Mouse (Mus musculus) MEL (cell line): ENCODE data around the gene Preb. TPM values are rescaled to one million over a fixed set of nuclear protein-coding genes. Genes with fewer than 3 reads are reported as not detected.

Source experiments
- DNase-seq: peaks from one replicate; pipeline ENCODE4 v3.0.0; 2011; ENCODE audit warnings: low read depth, low spot score
- H3K27ac ChIP-seq: 2 replicates; pipeline ENCODE4 v1.5.1; 2012; ENCODE audit warnings: low read depth, mild to moderate bottlenecking, control low read depth, low read length, moderate library complexity; ENCODE audit not compliant: control insufficient read depth
- H3K27me3 ChIP-seq, 2 experiments: fragments of 150-350 bp in 1 of 2; sonication (generic) in 1 of 2; 2 replicates each; pipeline ENCODE4 v1.6.1; 2012; ENCODE audit warnings: low read length in 2 of 2, mild to moderate bottlenecking in 2 of 2, improper control_type of control experiment in 1 of 2, moderate library complexity in 1 of 2; ENCODE audit not compliant: insufficient read depth in 2 of 2, control insufficient read depth in 1 of 2
- H3K36me3 ChIP-seq, 2 experiments: 2 replicates each; pipeline ENCODE4 v1.6.1; 2012 to 2014; ENCODE audit warnings: low read length in 2 of 2, improper control_type of control experiment in 1 of 2, inconsistent platforms in 1 of 2, mild to moderate bottlenecking in 1 of 2; ENCODE audit not compliant: insufficient read depth in 2 of 2, control insufficient read depth in 1 of 2
- H3K4me1 ChIP-seq, 2 experiments: fragments of 150-350 bp in 1 of 2; sonication (generic) in 1 of 2; 2 replicates each; pipeline ENCODE4 v1.6.1; 2012; ENCODE audit warnings: low read length in 2 of 2, improper control_type of control experiment in 1 of 2, mild to moderate bottlenecking in 1 of 2; ENCODE audit not compliant: insufficient read depth in 2 of 2, control insufficient read depth in 1 of 2
- H3K4me3 ChIP-seq, 2 experiments: fragments of 150-350 bp in 1 of 2; sonication (generic) in 1 of 2; 2 replicates each; pipeline ENCODE4 v1.5.1; 2012; ENCODE audit warnings: low read depth in 2 of 2, low read length in 2 of 2, mild to moderate bottlenecking in 2 of 2, moderate library complexity in 2 of 2, control low read depth in 1 of 2, improper control_type of control experiment in 1 of 2; ENCODE audit not compliant: control insufficient read depth in 1 of 2, insufficient read depth in 1 of 2
- H3K79me2 ChIP-seq: 2 replicates; pipeline ENCODE4 v1.6.1; 2012; ENCODE audit warnings: mild to moderate bottlenecking, low read length, moderate library complexity; ENCODE audit not compliant: control insufficient read depth, poor library complexity, insufficient read depth
- H3K9ac ChIP-seq: 2 replicates; pipeline ENCODE4 v1.6.1; 2012; ENCODE audit warnings: low read depth, mild to moderate bottlenecking, control low read depth, low read length, moderate library complexity; ENCODE audit not compliant: control insufficient read depth, poor library complexity, severe bottlenecking
- H3K9me3 ChIP-seq: fragments of 150-350 bp; sonication (generic); replicated peaks from 2 replicates; pipeline ENCODE4 v1.6.1; 2012; ENCODE audit warnings: mild to moderate bottlenecking, low read length, improper control_type of control experiment, moderate library complexity; ENCODE audit not compliant: insufficient read depth
- BHLHE40 ChIP-seq: IDR thresholded peaks from 2 replicates; pipeline ENCODE4 v1.6.1; 2012; ENCODE audit warnings: low read depth, mild to moderate bottlenecking, inconsistent platforms, low read length, improper control_type of control experiment, borderline replicate concordance
- CHD1 ChIP-seq: IDR thresholded peaks from 2 replicates; pipeline ENCODE4 v1.6.1; 2012; ENCODE audit warnings: low read depth, mild to moderate bottlenecking, inconsistent platforms, low read length, improper control_type of control experiment
- CHD2 ChIP-seq: IDR thresholded peaks from 2 replicates; pipeline ENCODE4 v1.6.1; 2011; ENCODE audit warnings: low read length, improper control_type of control experiment
- CTCF ChIP-seq, 3 experiments: IDR thresholded peaks in 2 of 3; conservative IDR thresholded peaks in 1 of 3; 2 replicates each; pipeline ENCODE4 v1.5.1; 2011 to 2012; ENCODE audit warnings: low read length in 3 of 3, low read depth in 2 of 3, mild to moderate bottlenecking in 2 of 3, improper control_type of control experiment in 1 of 3, inconsistent platforms in 1 of 3, mixed read lengths in 1 of 3, moderate library complexity in 1 of 3; ENCODE audit not compliant: control insufficient read depth in 1 of 3, insufficient read depth in 1 of 3, poor library complexity in 1 of 3, severe bottlenecking in 1 of 3
- E2F4 ChIP-seq: IDR thresholded peaks from 2 replicates; pipeline ENCODE4 v1.6.1; 2011; ENCODE audit warnings: low read depth, low read length, improper control_type of control experiment, borderline replicate concordance
- ELF1 ChIP-seq: IDR thresholded peaks from 2 replicates; pipeline ENCODE4 v1.6.1; 2014; ENCODE audit warnings: low read depth, mild to moderate bottlenecking, inconsistent platforms, low read length, improper control_type of control experiment, moderate library complexity
- EP300 ChIP-seq, 2 experiments: IDR thresholded peaks; 2 replicates each; pipeline ENCODE4 v1.6.1; 2011; ENCODE audit warnings: improper control_type of control experiment in 2 of 2, low read length in 2 of 2, low read depth in 1 of 2, mild to moderate bottlenecking in 1 of 2
- GABPA ChIP-seq: IDR thresholded peaks from 2 replicates; pipeline ENCODE4 v1.6.1; 2012; ENCODE audit warnings: low read depth, mild to moderate bottlenecking, inconsistent platforms, low read length, improper control_type of control experiment, moderate library complexity
- GATA1 ChIP-seq: IDR thresholded peaks from 2 replicates; pipeline ENCODE4 v1.6.1; 2011; ENCODE audit warnings: low read depth, low read length, improper control_type of control experiment
- HCFC1 ChIP-seq: IDR thresholded peaks from 2 replicates; pipeline ENCODE4 v1.6.1; 2012; ENCODE audit warnings: low read depth, mild to moderate bottlenecking, inconsistent platforms, low read length, improper control_type of control experiment, moderate library complexity
- JUND ChIP-seq: IDR thresholded peaks from 2 replicates; pipeline ENCODE4 v1.6.1; 2011; ENCODE audit warnings: low read depth, mild to moderate bottlenecking, improper control_type of control experiment, low read length
- KAT2A ChIP-seq: conservative IDR thresholded peaks from 2 replicates; pipeline ENCODE4 v1.6.1; 2012; ENCODE audit warnings: low read depth, low read length, improper control_type of control experiment, inconsistent platforms
- MAX ChIP-seq: IDR thresholded peaks from 2 replicates; pipeline ENCODE4 v1.6.1; 2011; ENCODE audit warnings: low read length, improper control_type of control experiment
- MAZ ChIP-seq: IDR thresholded peaks from 2 replicates; pipeline ENCODE4 v1.6.1; 2012; ENCODE audit warnings: low read depth, mild to moderate bottlenecking, inconsistent platforms, low read length, improper control_type of control experiment
- MEF2A ChIP-seq: IDR thresholded peaks from 2 replicates; pipeline ENCODE4 v1.6.1; 2014; ENCODE audit warnings: low read depth, mild to moderate bottlenecking, inconsistent platforms, low read length, improper control_type of control experiment; ENCODE audit not compliant: poor library complexity, insufficient replicate concordance, severe bottlenecking; ENCODE audit errors: extremely low read depth
- MXI1 ChIP-seq: IDR thresholded peaks from 2 replicates; pipeline ENCODE4 v1.6.1; 2011; ENCODE audit warnings: mild to moderate bottlenecking, low read depth, low read length, improper control_type of control experiment
- MYB ChIP-seq: IDR thresholded peaks from 2 replicates; pipeline ENCODE4 v1.6.1; 2011; ENCODE audit warnings: mild to moderate bottlenecking, low read depth, low read length, improper control_type of control experiment
- MYC ChIP-seq: IDR thresholded peaks from 2 replicates; pipeline ENCODE4 v1.6.1; 2011; ENCODE audit warnings: low read depth, mild to moderate bottlenecking, low read length, improper control_type of control experiment, moderate library complexity
- NELFE ChIP-seq: IDR thresholded peaks from 2 replicates; pipeline ENCODE4 v1.6.1; 2011; ENCODE audit warnings: low read depth, low read length, improper control_type of control experiment
- POLR2A ChIP-seq, 2 experiments: IDR thresholded peaks; 2 replicates each; pipeline ENCODE4 v1.6.1; 2011 to 2012; ENCODE audit warnings: low read length in 2 of 2, mild to moderate bottlenecking in 2 of 2, control low read depth in 1 of 2, improper control_type of control experiment in 1 of 2, low read depth in 1 of 2, moderate library complexity in 1 of 2; ENCODE audit not compliant: control insufficient read depth in 1 of 2, insufficient read depth in 1 of 2, poor library complexity in 1 of 2
- POLR2AphosphoS2 ChIP-seq: IDR thresholded peaks from 2 replicates; pipeline ENCODE4 v1.6.1; 2011; ENCODE audit warnings: low read length, improper control_type of control experiment
- POLR2AphosphoS5 ChIP-seq: IDR thresholded peaks from 2 replicates; pipeline ENCODE4 v1.6.1; 2012; ENCODE audit warnings: low read depth, borderline replicate concordance, mild to moderate bottlenecking, inconsistent platforms, low read length, moderate library complexity, mixed read lengths
- RAD21 ChIP-seq: IDR thresholded peaks from 2 replicates; pipeline ENCODE4 v1.6.1; 2011; ENCODE audit warnings: mild to moderate bottlenecking, low read depth, low read length, improper control_type of control experiment
- RCOR1 ChIP-seq: IDR thresholded peaks from 2 replicates; pipeline ENCODE4 v1.6.1; 2012; ENCODE audit warnings: low read depth, mild to moderate bottlenecking, inconsistent platforms, low read length, improper control_type of control experiment
- SIN3A ChIP-seq: IDR thresholded peaks from 2 replicates; pipeline ENCODE4 v1.6.1; 2012; ENCODE audit warnings: low read length, improper control_type of control experiment, inconsistent platforms
- SMC3 ChIP-seq: IDR thresholded peaks from 2 replicates; pipeline ENCODE4 v1.6.1; 2011; ENCODE audit warnings: low read depth, low read length, improper control_type of control experiment
- TAL1 ChIP-seq: IDR thresholded peaks from 2 replicates; pipeline ENCODE4 v1.6.1; 2012; ENCODE audit warnings: mild to moderate bottlenecking, inconsistent platforms, low read length, moderate library complexity, mixed read lengths
- TBP ChIP-seq: IDR thresholded peaks from 2 replicates; pipeline ENCODE4 v1.8.0; 2011; ENCODE audit warnings: low read depth, low read length, improper control_type of control experiment
- TCF12 ChIP-seq: IDR thresholded peaks from 2 replicates; pipeline ENCODE4 v1.6.1; 2014; ENCODE audit warnings: low read depth, mild to moderate bottlenecking, inconsistent platforms, low read length, improper control_type of control experiment, moderate library complexity
- UBTF ChIP-seq: IDR thresholded peaks from 2 replicates; pipeline ENCODE4 v1.6.1; 2012; ENCODE audit warnings: low read depth, mild to moderate bottlenecking, inconsistent platforms, low read length, improper control_type of control experiment, moderate library complexity, borderline replicate concordance; ENCODE audit not compliant: insufficient read depth
- USF1 ChIP-seq: IDR thresholded peaks from 2 replicates; pipeline ENCODE4 v1.6.1; 2014; ENCODE audit warnings: low read depth, mild to moderate bottlenecking, inconsistent platforms, low read length, improper control_type of control experiment, moderate library complexity
- USF2 ChIP-seq, 2 experiments: IDR thresholded peaks; 2 replicates each; pipeline ENCODE4 v1.6.1; 2011 to 2012; ENCODE audit warnings: improper control_type of control experiment in 2 of 2, low read length in 2 of 2, borderline replicate concordance in 1 of 2, inconsistent platforms in 1 of 2, low read depth in 1 of 2, mild to moderate bottlenecking in 1 of 2; ENCODE audit not compliant: insufficient read depth in 1 of 2
- ZC3H11A ChIP-seq: IDR thresholded peaks from 2 replicates; pipeline ENCODE4 v1.6.1; 2012; ENCODE audit warnings: low read depth, mild to moderate bottlenecking, inconsistent platforms, low read length, improper control_type of control experiment
- ZKSCAN1 ChIP-seq: IDR thresholded peaks from 2 replicates; pipeline ENCODE4 v1.6.1; 2012; ENCODE audit warnings: low read depth, mild to moderate bottlenecking, inconsistent platforms, low read length, improper control_type of control experiment, moderate library complexity
- ZMIZ1 ChIP-seq: IDR thresholded peaks from 2 replicates; pipeline ENCODE4 v1.6.1; 2012; ENCODE audit warnings: low read depth, mild to moderate bottlenecking, inconsistent platforms, low read length, improper control_type of control experiment, moderate library complexity
- ZNF384 ChIP-seq: IDR thresholded peaks from 2 replicates; pipeline ENCODE4 v1.6.1; 2012; ENCODE audit warnings: low read depth, mild to moderate bottlenecking, inconsistent platforms, low read length, improper control_type of control experiment
- polyA plus RNA-seq, 2 experiments: library from polyadenylated mRNA; stranded (reverse) in 1 of 2; unstranded in 1 of 2; fragments of >175 nt in 1 of 2; fragments of >200 nt in 1 of 2; gene quantifications; 2 replicates each; pipeline versions ENCODE4 v1.2.1 to v1.2.4; 2012; ENCODE audit warnings: low replicate concordance in 2 of 2, low read depth in 1 of 2; ENCODE audit not compliant: insufficient read length in 2 of 2, insufficient read depth in 1 of 2, missing spikeins in 1 of 2
- total RNA-seq: library from RNA; depleted of rRNA; stranded (reverse); fragments of 300-350 nt; gene quantifications from 2 replicates; pipeline ENCODE4 v1.2.3, GENCODE M21; 2012

Preb gene
- total and polyA plus RNA-seq, 3 experiments, result 143 to 247 TPM; not detected in 1

GRCm38 (mm10) chr5:30959966-30960501 lies at the start of gene Preb (continued):
- no peak for TF ChIP-seq UBTF
- no peak for TF ChIP-seq USF2 (IDR thresholded peaks at IDR 0.05; ENCODE audit: borderline replicate concordance in 1 of 2, insufficient read depth in 1 of 2, low read depth in 1 of 2, low read length in 2 of 2)

DNA sequence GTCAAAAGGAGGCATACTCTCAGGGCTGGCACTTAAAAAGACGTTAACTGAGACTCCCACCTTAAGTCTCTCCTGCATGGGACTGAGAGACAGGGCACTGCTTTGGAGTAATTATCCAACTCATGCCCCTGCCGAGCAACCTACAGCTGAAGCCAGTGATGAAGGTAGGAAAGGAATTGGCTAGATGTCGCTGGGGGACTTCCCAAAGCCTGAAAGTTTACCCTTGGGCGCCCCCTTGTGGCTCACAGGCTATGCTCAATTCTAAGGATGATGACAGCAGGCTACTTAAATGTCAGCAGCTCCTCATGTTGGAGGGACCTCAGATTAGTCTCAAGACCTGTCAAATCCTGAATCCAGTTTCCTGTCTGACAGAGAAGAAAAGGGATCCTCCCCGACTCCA lies 44.0 kb upstream of the Preb start:
- Histone ChIP-seq H3K36me3 (no peaks in the 10 kb centered on the region), H3K9ac (no peak overlapping the region), H3K9me3 (no peaks in the 10 kb centered on the region), H3K4me3 (no peak overlapping the region; a peak in 1 of 4 replicates), H3K79me2 (no peaks in the 10 kb centered on the region), H3K27me3 (peaks cover 11 to 16% of the 10 kb centered on the region in 2 experiments), H3K27ac (no peak overlapping the region), H3K4me1 (no peaks in the 10 kb centered on the region)
- DNase-seq, result peak; percentile 95
- no peak for TF ChIP-seq MYB
- no peak for TF ChIP-seq CHD1
- no peak for TF ChIP-seq TBP
- no peak for TF ChIP-seq BHLHE40
- 0 out of 2 replicates have a peak, but pooled peaks have one; percentile 13 for TF ChIP-seq SIN3A
- TF ChIP-seq POLR2AphosphoS2, result no peak
- TF ChIP-seq USF1, result no peak
- TF ChIP-seq ZNF384, result no peak
- TF ChIP-seq USF2 (IDR thresholded peaks at IDR 0.05; ENCODE audit: borderline replicate concordance in 1 of 2, insufficient read depth in 1 of 2, low read depth in 1 of 2, low read length in 2 of 2), result no peak
- peak; percentile 95 to 99 (median 97) for TF ChIP-seq CTCF (IDR thresholded peaks at IDR 0.05 in 2 of 3, conservative IDR thresholded peaks at IDR 0.05 in 1 of 3; ENCODE audit: control insufficient read depth in 1 of 3, insufficient read depth in 1 of 3, low read depth in 2 of 3, low read length in 3 of 3, poor library complexity in 1 of 3, severe bottlenecking in 1 of 3)
- TF ChIP-seq CHD2, result no peak
- no peak for TF ChIP-seq GABPA
- TF ChIP-seq E2F4, result no peak
- TF ChIP-seq HCFC1, result no peak
- peak; percentile 92 for TF ChIP-seq RAD21
- TF ChIP-seq EP300 (IDR thresholded peaks at IDR 0.05; ENCODE audit: low read depth in 1 of 2, low read length in 2 of 2), result no peak
- TF ChIP-seq GATA1, result no peak
- TF ChIP-seq KAT2A, result no peak
- peak; percentile 83 for TF ChIP-seq ZC3H11A
- TF ChIP-seq ELF1, result no peak
- TF ChIP-seq MXI1, result no peak
- no peak for TF ChIP-seq MAZ
- TF ChIP-seq POLR2AphosphoS5, result no peak
- no peak for TF ChIP-seq UBTF
- TF ChIP-seq NELFE, result no peak
- no peak for TF ChIP-seq ZKSCAN1
- TF ChIP-seq MAX, result no peak
- no peak for TF ChIP-seq TCF12
- no peak for TF ChIP-seq MEF2A
- TF ChIP-seq POLR2A (IDR thresholded peaks at IDR 0.05; ENCODE audit: control insufficient read depth in 1 of 2, insufficient read depth in 1 of 2, low read depth in 1 of 2, low read length in 2 of 2, poor library complexity in 1 of 2), result no peak
- TF ChIP-seq JUND, result no peak
- no peak for TF ChIP-seq RCOR1
- no peak for TF ChIP-seq ZMIZ1
- 0 out of 2 replicates have a peak, but pooled peaks have one; percentile 7 for TF ChIP-seq MYC
- no peak for TF ChIP-seq TAL1
- TF ChIP-seq SMC3, result peak; percentile 95
